Mouse (Mus musculus): Measurements from ENCODE around the gene Znrf1. TPM values are rescaled to one million over a fixed set of nuclear protein-coding genes. Genes with fewer than 3 reads are reported as not detected.
A peak's percentile ranks its signal among the peaks of the same experiment; 100 is the strongest.

Gene Znrf1
- polyA plus RNA-seq, 1 experiment from 2014 or later: 37.4 TPM

GRCm38 (mm10) chr8:111538194-111538593 is 2.3 kb downstream of the Znrf1 start:
- Histone ChIP-seq H3K4me2 (replicated peaks; ENCODE audit: low read depth, low read length) (peak overlapping the region; percentile 75), H3K36me3 (ENCODE audit: control insufficient read depth, insufficient read depth, low read length) (no peaks in the 10 kb centered on the region; the same call in 1 of the 2 replicates), H3K27me3 (ENCODE audit: control insufficient read depth, insufficient read depth, low read length) (no peaks in the 10 kb centered on the region), H3K4me1 (ENCODE audit: control insufficient read depth, insufficient read depth, low read length) (peaks cover 22% of the 10 kb centered on the region), H3K9ac (ENCODE audit: low read depth, low read length) (peak overlapping the region; percentile 94; the same call in 1 of the 2 replicates), H3K27ac (ENCODE audit: low read depth, low read length) (no peak overlapping the region), H3K9me3 (ENCODE audit: control insufficient read depth, low read length) (no peaks in the 10 kb centered on the region), H3K4me3 (ENCODE audit: low read length) (peak overlapping the region; percentile 81)
- no peak for ATAC-seq (ENCODE audit: low FRiP score, low TSS enrichment)
- WGBS: 12% methylated on average over 2 of the region's 2 CpGs

DNA sequence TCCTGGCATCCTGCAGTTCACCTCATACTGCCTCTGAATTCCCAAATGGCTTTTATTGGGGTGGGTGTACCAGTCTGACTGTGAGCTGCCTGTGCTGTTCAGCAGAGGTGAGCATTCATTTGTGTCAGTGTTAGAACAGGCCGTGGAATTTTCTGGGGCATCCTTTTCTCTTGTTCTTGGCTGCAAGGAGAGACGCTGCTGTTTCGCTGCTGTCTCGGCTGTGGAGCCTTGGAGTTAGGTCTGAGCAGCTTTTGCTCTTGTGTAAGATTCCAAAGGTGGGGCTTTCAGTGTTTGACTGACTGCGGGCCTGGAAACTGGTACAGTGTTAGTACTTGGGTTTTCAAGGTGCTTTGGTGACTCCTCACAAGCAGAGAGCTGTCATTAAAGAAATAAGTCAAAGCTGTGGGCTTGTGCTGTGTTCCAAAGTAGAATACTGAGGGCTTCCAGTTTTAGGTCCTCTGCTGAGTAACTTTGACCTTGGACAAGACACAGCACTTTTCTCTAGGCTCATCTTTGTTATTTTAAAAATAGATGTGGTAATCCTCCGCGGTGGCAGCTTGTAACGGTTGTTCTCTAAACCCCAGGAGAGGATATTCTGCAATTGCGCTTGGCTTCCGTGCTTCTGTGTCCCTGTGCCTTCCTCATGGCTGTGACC is 3.7 kb downstream of the Znrf1 start:
- H3K4me3 ChIP-seq (ENCODE audit: low read length): peak overlapping the region; percentile 6; the same call in 1 of the 2 replicates

DNA sequence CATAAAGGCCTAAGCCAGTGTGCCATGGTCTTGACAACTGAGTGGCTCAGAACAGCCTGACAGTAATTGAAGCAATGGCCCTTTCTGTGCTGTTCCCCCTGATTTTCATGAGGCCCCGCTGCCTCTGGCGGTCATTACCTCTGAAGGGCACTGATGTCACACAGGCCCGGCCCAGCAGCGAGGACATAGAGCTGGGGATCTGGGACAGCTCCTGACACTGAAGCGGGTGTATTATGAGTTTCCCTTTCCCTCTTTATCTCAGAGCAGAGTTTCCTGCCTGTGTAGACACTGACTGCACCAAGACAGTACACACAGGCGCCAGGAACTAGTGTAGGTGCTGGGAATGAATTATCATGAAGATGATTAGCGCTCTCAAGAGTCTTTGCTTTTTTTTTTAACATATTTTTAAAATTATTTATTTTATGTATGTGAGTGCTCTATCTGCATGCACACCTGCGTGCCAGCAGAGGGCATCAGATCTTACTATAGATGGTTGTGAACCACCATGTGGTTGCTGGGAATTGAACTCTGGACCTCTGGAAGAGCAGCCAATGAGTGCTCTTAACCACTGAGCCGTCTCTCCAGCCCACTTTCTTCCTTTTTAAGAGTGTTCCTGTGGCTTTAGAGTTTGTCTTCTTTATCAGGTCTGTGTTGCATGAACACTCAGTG is 7.9 kb downstream of the Znrf1 start:
- Histone ChIP-seq H3K9me3 (ENCODE audit: control insufficient read depth, low read length) (no peaks in the 10 kb centered on the region), H3K4me3 (ENCODE audit: low read length) (no peak overlapping the region), H3K27ac (ENCODE audit: low read depth, low read length) (no peak overlapping the region), H3K4me2 (replicated peaks; ENCODE audit: low read depth, low read length) (no peak overlapping the region), H3K36me3 (ENCODE audit: control insufficient read depth, insufficient read depth, low read length) (no peaks in the 10 kb centered on the region; the same call in 1 of the 2 replicates), H3K9ac (ENCODE audit: low read depth, low read length) (no peak overlapping the region), H3K4me1 (ENCODE audit: control insufficient read depth, insufficient read depth, low read length) (peaks cover 9% of the 10 kb centered on the region), H3K27me3 (ENCODE audit: control insufficient read depth, insufficient read depth, low read length) (no peaks in the 10 kb centered on the region)
- no peak for ATAC-seq (ENCODE audit: low FRiP score, low TSS enrichment)
- WGBS: 90% methylated on average over 9 of the region's 9 CpGs

More for the DNA sequence above, 3.7 kb downstream of the Znrf1 start:
- Histone ChIP-seq H3K36me3 (ENCODE audit: control insufficient read depth, insufficient read depth, low read length) (no peaks in the 10 kb centered on the region; the same call in 1 of the 2 replicates), H3K9ac (ENCODE audit: low read depth, low read length) (no peak overlapping the region), H3K4me1 (ENCODE audit: control insufficient read depth, insufficient read depth, low read length) (peaks cover 22% of the 10 kb centered on the region), H3K27me3 (ENCODE audit: control insufficient read depth, insufficient read depth, low read length) (no peaks in the 10 kb centered on the region), H3K27ac (ENCODE audit: low read depth, low read length) (no peak overlapping the region), H3K4me2 (replicated peaks; ENCODE audit: low read depth, low read length) (peak overlapping the region; percentile 30; the same call in 1 of the 2 replicates), H3K9me3 (ENCODE audit: control insufficient read depth, low read length) (no peaks in the 10 kb centered on the region)
- WGBS: 70% methylated on average over 10 of the region's 10 CpGs
- ATAC-seq (ENCODE audit: low FRiP score, low TSS enrichment): no peak

GRCm38 (mm10) chr8:111545406-111546156 is 9.7 kb downstream of the Znrf1 start:
- Histone ChIP-seq H3K27ac (ENCODE audit: low read depth, low read length) (no peak overlapping the region), H3K4me2 (replicated peaks; ENCODE audit: low read depth, low read length) (no peak overlapping the region), H3K27me3 (ENCODE audit: control insufficient read depth, insufficient read depth, low read length) (no peaks in the 10 kb centered on the region), H3K9ac (ENCODE audit: low read depth, low read length) (no peak overlapping the region), H3K4me3 (ENCODE audit: low read length) (no peak overlapping the region), H3K36me3 (ENCODE audit: control insufficient read depth, insufficient read depth, low read length) (no peaks in the 10 kb centered on the region), H3K4me1 (ENCODE audit: control insufficient read depth, insufficient read depth, low read length) (peaks cover 8% of the 10 kb centered on the region), H3K9me3 (ENCODE audit: control insufficient read depth, low read length) (no peaks in the 10 kb centered on the region)
- 84% methylated on average over 8 of the region's 8 CpGs for WGBS
- no peak for ATAC-seq (ENCODE audit: low FRiP score, low TSS enrichment)

DNA sequence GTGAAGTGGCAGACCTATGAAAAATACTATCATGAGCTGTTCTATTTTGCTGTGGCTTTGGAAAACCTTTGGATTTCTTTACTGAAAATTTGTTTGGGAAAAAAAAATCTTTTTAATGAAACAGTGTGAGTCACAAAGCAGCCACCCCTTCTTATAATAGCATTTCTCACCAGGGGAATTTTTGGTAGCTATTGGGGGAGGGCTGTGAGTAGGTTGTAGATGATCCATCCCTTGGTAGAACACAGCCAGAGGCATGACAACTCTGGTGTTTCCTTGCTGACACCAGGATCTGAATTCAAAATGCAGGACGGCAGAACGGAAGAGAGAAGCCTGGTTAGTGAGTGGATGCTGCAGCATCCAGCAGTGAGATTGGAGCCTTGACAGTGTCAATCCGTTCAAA is 11.2 kb downstream of the Znrf1 start:
- no peak overlapping the region for H3K27ac ChIP-seq (ENCODE audit: low read depth, low read length)
- WGBS: 98% methylated on average over 3 of the region's 3 CpGs
- H3K27me3 ChIP-seq (ENCODE audit: control insufficient read depth, insufficient read depth, low read length): no peaks in the 10 kb centered on the region
- H3K4me2 ChIP-seq (replicated peaks; ENCODE audit: low read depth, low read length): no peak overlapping the region
- no peaks in the 10 kb centered on the region for H3K36me3 ChIP-seq (ENCODE audit: control insufficient read depth, insufficient read depth, low read length)
- no peak for ATAC-seq (ENCODE audit: low FRiP score, low TSS enrichment)
- H3K4me3 ChIP-seq (ENCODE audit: low read length): no peak overlapping the region
- H3K4me1 ChIP-seq (ENCODE audit: control insufficient read depth, insufficient read depth, low read length): peaks cover 8% of the 10 kb centered on the region
- no peak overlapping the region for H3K9ac ChIP-seq (ENCODE audit: low read depth, low read length)
- no peaks in the 10 kb centered on the region for H3K9me3 ChIP-seq (ENCODE audit: control insufficient read depth, low read length)

DNA sequence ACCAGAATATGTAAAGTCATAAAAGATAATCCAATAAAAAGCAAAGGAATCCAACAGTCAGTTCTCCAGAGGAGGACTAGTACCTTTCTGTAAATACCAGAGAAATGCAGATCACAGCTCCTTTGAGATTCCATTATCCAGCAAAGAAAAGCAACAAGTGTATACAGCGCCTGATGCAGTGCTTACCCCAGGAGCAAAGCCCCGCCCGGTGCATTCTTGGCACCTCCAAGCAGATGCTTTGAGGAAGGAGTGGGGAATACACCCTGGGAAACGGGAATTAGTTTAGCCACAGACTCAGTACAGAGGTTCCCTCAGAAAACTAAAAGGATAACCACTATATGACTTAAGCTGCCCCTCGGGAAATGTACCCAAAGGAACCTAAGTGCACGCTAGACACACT is 12.3 kb downstream of the Znrf1 start:
- 89% methylated on average over 6 of the region's 6 CpGs for WGBS
- Histone ChIP-seq H3K4me1 (ENCODE audit: control insufficient read depth, insufficient read depth, low read length) (peaks cover 8% of the 10 kb centered on the region), H3K9me3 (ENCODE audit: control insufficient read depth, low read length) (no peaks in the 10 kb centered on the region)

GRCm38 (mm10) chr8:111550002-111550870 is 14.3 kb downstream of the Znrf1 start:
- no peak overlapping the region for H3K4me3 ChIP-seq (ENCODE audit: low read length)
- H3K4me1 ChIP-seq (ENCODE audit: control insufficient read depth, insufficient read depth, low read length): peaks cover 13% of the 10 kb centered on the region
- H3K9me3 ChIP-seq (ENCODE audit: control insufficient read depth, low read length): no peaks in the 10 kb centered on the region
- ATAC-seq (ENCODE audit: low FRiP score, low TSS enrichment): no peak
- no peak overlapping the region for H3K4me2 ChIP-seq (replicated peaks; ENCODE audit: low read depth, low read length)
- no peaks in the 10 kb centered on the region for H3K27me3 ChIP-seq (ENCODE audit: control insufficient read depth, insufficient read depth, low read length)
- no peak overlapping the region for H3K9ac ChIP-seq (ENCODE audit: low read depth, low read length)
- peak overlapping the region; percentile 56; the same call in 1 of the 2 replicates for H3K27ac ChIP-seq (ENCODE audit: low read depth, low read length)
- 50% methylated on average over 9 of the region's 9 CpGs for WGBS
- no peaks in the 10 kb centered on the region for H3K36me3 ChIP-seq (ENCODE audit: control insufficient read depth, insufficient read depth, low read length)

More for the DNA sequence above, 12.3 kb downstream of the Znrf1 start:
- no peaks in the 10 kb centered on the region for H3K36me3 ChIP-seq (ENCODE audit: control insufficient read depth, insufficient read depth, low read length)
- H3K4me2 ChIP-seq (replicated peaks; ENCODE audit: low read depth, low read length): no peak overlapping the region
- H3K4me3 ChIP-seq (ENCODE audit: low read length): no peak overlapping the region
- no peak overlapping the region for H3K27ac ChIP-seq (ENCODE audit: low read depth, low read length)
- no peak overlapping the region for H3K9ac ChIP-seq (ENCODE audit: low read depth, low read length)
- no peaks in the 10 kb centered on the region for H3K27me3 ChIP-seq (ENCODE audit: control insufficient read depth, insufficient read depth, low read length)
- ATAC-seq (ENCODE audit: low FRiP score, low TSS enrichment): no peak

DNA sequence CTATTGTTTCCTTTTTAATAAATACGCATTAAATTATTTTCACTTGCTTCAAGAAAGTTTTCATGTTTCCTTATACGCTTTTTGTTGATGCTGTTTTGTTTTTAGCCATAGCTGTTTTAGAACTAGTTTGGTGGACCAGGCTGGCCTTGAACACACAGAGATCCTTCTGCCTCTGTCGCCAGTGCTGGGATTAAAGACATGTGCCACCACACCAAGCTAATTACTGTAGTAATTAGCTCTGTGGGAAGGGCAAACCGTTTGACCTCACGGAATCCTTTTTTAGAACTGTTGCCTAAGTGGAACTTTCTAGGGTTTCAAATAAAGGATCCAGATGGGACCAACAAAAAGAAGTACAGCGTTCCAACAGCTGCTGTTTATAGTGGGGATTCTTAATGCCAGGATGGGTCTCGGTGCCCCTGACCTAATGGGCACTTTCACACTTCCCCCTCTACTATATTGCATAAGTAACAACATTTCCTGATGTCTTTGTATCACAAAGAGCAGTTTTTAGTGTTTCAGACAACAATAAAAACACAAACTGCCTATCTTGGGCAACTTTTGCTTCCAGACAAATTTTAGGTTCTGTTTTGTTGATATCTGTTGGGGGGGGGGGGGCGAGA is 15.7 kb downstream of the Znrf1 start:
- no peak overlapping the region for H3K4me3 ChIP-seq (ENCODE audit: low read length)
- H3K9ac ChIP-seq (ENCODE audit: low read depth, low read length): no peak overlapping the region
- no peak overlapping the region for H3K27ac ChIP-seq (ENCODE audit: low read depth, low read length)
- no peak overlapping the region for H3K4me2 ChIP-seq (replicated peaks; ENCODE audit: low read depth, low read length)
- no peaks in the 10 kb centered on the region for H3K36me3 ChIP-seq (ENCODE audit: control insufficient read depth, insufficient read depth, low read length)
- H3K27me3 ChIP-seq (ENCODE audit: control insufficient read depth, insufficient read depth, low read length): no peaks in the 10 kb centered on the region
- WGBS: 76% methylated on average over 8 of the region's 8 CpGs
- no peaks in the 10 kb centered on the region for H3K9me3 ChIP-seq (ENCODE audit: control insufficient read depth, low read length)
- no peak for ATAC-seq (ENCODE audit: low FRiP score, low TSS enrichment)
- H3K4me1 ChIP-seq (ENCODE audit: control insufficient read depth, insufficient read depth, low read length): peaks cover 14% of the 10 kb centered on the region
